Mouse (Mus musculus) MEL (cell line): ENCODE results near the gene Klf13. TPM values are rescaled to one million over a fixed set of nuclear protein-coding genes. Genes with fewer than 3 reads are reported as not detected.

Experiments used
- DNase-seq: peaks from one replicate; pipeline ENCODE4 v3.0.0; 2011; ENCODE audit warnings: low read depth, low spot score
- H3K27ac ChIP-seq: 2 replicates; pipeline ENCODE4 v1.5.1; 2012; ENCODE audit warnings: low read depth, mild to moderate bottlenecking, control low read depth, low read length, moderate library complexity; ENCODE audit not compliant: control insufficient read depth
- H3K27me3 ChIP-seq, 2 experiments: fragments of 150-350 bp in 1 of 2; sonication (generic) in 1 of 2; 2 replicates each; pipeline ENCODE4 v1.6.1; 2012; ENCODE audit warnings: low read length in 2 of 2, mild to moderate bottlenecking in 2 of 2, improper control_type of control experiment in 1 of 2, moderate library complexity in 1 of 2; ENCODE audit not compliant: insufficient read depth in 2 of 2, control insufficient read depth in 1 of 2
- H3K36me3 ChIP-seq, 2 experiments: 2 replicates each; pipeline ENCODE4 v1.6.1; 2012 to 2014; ENCODE audit warnings: low read length in 2 of 2, improper control_type of control experiment in 1 of 2, inconsistent platforms in 1 of 2, mild to moderate bottlenecking in 1 of 2; ENCODE audit not compliant: insufficient read depth in 2 of 2, control insufficient read depth in 1 of 2
- H3K4me1 ChIP-seq, 2 experiments: fragments of 150-350 bp in 1 of 2; sonication (generic) in 1 of 2; 2 replicates each; pipeline ENCODE4 v1.6.1; 2012; ENCODE audit warnings: low read length in 2 of 2, improper control_type of control experiment in 1 of 2, mild to moderate bottlenecking in 1 of 2; ENCODE audit not compliant: insufficient read depth in 2 of 2, control insufficient read depth in 1 of 2
- H3K4me3 ChIP-seq, 2 experiments: fragments of 150-350 bp in 1 of 2; sonication (generic) in 1 of 2; 2 replicates each; pipeline ENCODE4 v1.5.1; 2012; ENCODE audit warnings: low read depth in 2 of 2, low read length in 2 of 2, mild to moderate bottlenecking in 2 of 2, moderate library complexity in 2 of 2, control low read depth in 1 of 2, improper control_type of control experiment in 1 of 2; ENCODE audit not compliant: control insufficient read depth in 1 of 2, insufficient read depth in 1 of 2
- H3K79me2 ChIP-seq: 2 replicates; pipeline ENCODE4 v1.6.1; 2012; ENCODE audit warnings: mild to moderate bottlenecking, low read length, moderate library complexity; ENCODE audit not compliant: control insufficient read depth, poor library complexity, insufficient read depth
- H3K9ac ChIP-seq: 2 replicates; pipeline ENCODE4 v1.6.1; 2012; ENCODE audit warnings: low read depth, mild to moderate bottlenecking, control low read depth, low read length, moderate library complexity; ENCODE audit not compliant: control insufficient read depth, poor library complexity, severe bottlenecking
- H3K9me3 ChIP-seq: fragments of 150-350 bp; sonication (generic); replicated peaks from 2 replicates; pipeline ENCODE4 v1.6.1; 2012; ENCODE audit warnings: mild to moderate bottlenecking, low read length, improper control_type of control experiment, moderate library complexity; ENCODE audit not compliant: insufficient read depth
- BHLHE40 ChIP-seq: IDR thresholded peaks from 2 replicates; pipeline ENCODE4 v1.6.1; 2012; ENCODE audit warnings: low read depth, mild to moderate bottlenecking, inconsistent platforms, low read length, improper control_type of control experiment, borderline replicate concordance
- CHD1 ChIP-seq: IDR thresholded peaks from 2 replicates; pipeline ENCODE4 v1.6.1; 2012; ENCODE audit warnings: low read depth, mild to moderate bottlenecking, inconsistent platforms, low read length, improper control_type of control experiment
- CTCF ChIP-seq, 3 experiments: IDR thresholded peaks in 2 of 3; conservative IDR thresholded peaks in 1 of 3; 2 replicates each; pipeline ENCODE4 v1.5.1; 2011 to 2012; ENCODE audit warnings: low read length in 3 of 3, low read depth in 2 of 3, mild to moderate bottlenecking in 2 of 3, improper control_type of control experiment in 1 of 3, inconsistent platforms in 1 of 3, mixed read lengths in 1 of 3, moderate library complexity in 1 of 3; ENCODE audit not compliant: control insufficient read depth in 1 of 3, insufficient read depth in 1 of 3, poor library complexity in 1 of 3, severe bottlenecking in 1 of 3
- E2F4 ChIP-seq: IDR thresholded peaks from 2 replicates; pipeline ENCODE4 v1.6.1; 2011; ENCODE audit warnings: low read depth, low read length, improper control_type of control experiment, borderline replicate concordance
- ETS1 ChIP-seq: IDR thresholded peaks from 2 replicates; pipeline ENCODE4 v1.6.1; 2012; ENCODE audit warnings: low read depth, mild to moderate bottlenecking, inconsistent platforms, low read length, improper control_type of control experiment, moderate library complexity
- GABPA ChIP-seq: IDR thresholded peaks from 2 replicates; pipeline ENCODE4 v1.6.1; 2012; ENCODE audit warnings: low read depth, mild to moderate bottlenecking, inconsistent platforms, low read length, improper control_type of control experiment, moderate library complexity
- GATA1 ChIP-seq: IDR thresholded peaks from 2 replicates; pipeline ENCODE4 v1.6.1; 2011; ENCODE audit warnings: low read depth, low read length, improper control_type of control experiment
- KAT2A ChIP-seq: conservative IDR thresholded peaks from 2 replicates; pipeline ENCODE4 v1.6.1; 2012; ENCODE audit warnings: low read depth, low read length, improper control_type of control experiment, inconsistent platforms
- MAFK ChIP-seq: IDR thresholded peaks from 2 replicates; pipeline ENCODE4 v1.6.1; 2011; ENCODE audit warnings: low read depth, mild to moderate bottlenecking, low read length, improper control_type of control experiment, borderline replicate concordance
- MAX ChIP-seq: IDR thresholded peaks from 2 replicates; pipeline ENCODE4 v1.6.1; 2011; ENCODE audit warnings: low read length, improper control_type of control experiment
- MEF2A ChIP-seq: IDR thresholded peaks from 2 replicates; pipeline ENCODE4 v1.6.1; 2014; ENCODE audit warnings: low read depth, mild to moderate bottlenecking, inconsistent platforms, low read length, improper control_type of control experiment; ENCODE audit not compliant: poor library complexity, insufficient replicate concordance, severe bottlenecking; ENCODE audit errors: extremely low read depth
- MXI1 ChIP-seq: IDR thresholded peaks from 2 replicates; pipeline ENCODE4 v1.6.1; 2011; ENCODE audit warnings: mild to moderate bottlenecking, low read depth, low read length, improper control_type of control experiment
- MYB ChIP-seq: IDR thresholded peaks from 2 replicates; pipeline ENCODE4 v1.6.1; 2011; ENCODE audit warnings: mild to moderate bottlenecking, low read depth, low read length, improper control_type of control experiment
- MYC ChIP-seq: IDR thresholded peaks from 2 replicates; pipeline ENCODE4 v1.6.1; 2011; ENCODE audit warnings: low read depth, mild to moderate bottlenecking, low read length, improper control_type of control experiment, moderate library complexity
- NRF1 ChIP-seq: IDR thresholded peaks from 2 replicates; pipeline ENCODE4 v1.6.1; 2014; ENCODE audit warnings: low read depth, mild to moderate bottlenecking, inconsistent platforms, low read length, improper control_type of control experiment, moderate library complexity; ENCODE audit not compliant: poor library complexity, insufficient read depth, severe bottlenecking
- POLR2A ChIP-seq, 2 experiments: IDR thresholded peaks; 2 replicates each; pipeline ENCODE4 v1.6.1; 2011 to 2012; ENCODE audit warnings: low read length in 2 of 2, mild to moderate bottlenecking in 2 of 2, control low read depth in 1 of 2, improper control_type of control experiment in 1 of 2, low read depth in 1 of 2, moderate library complexity in 1 of 2; ENCODE audit not compliant: control insufficient read depth in 1 of 2, insufficient read depth in 1 of 2, poor library complexity in 1 of 2
- POLR2AphosphoS2 ChIP-seq: IDR thresholded peaks from 2 replicates; pipeline ENCODE4 v1.6.1; 2011; ENCODE audit warnings: low read length, improper control_type of control experiment
- POLR2AphosphoS5 ChIP-seq: IDR thresholded peaks from 2 replicates; pipeline ENCODE4 v1.6.1; 2012; ENCODE audit warnings: low read depth, borderline replicate concordance, mild to moderate bottlenecking, inconsistent platforms, low read length, moderate library complexity, mixed read lengths
- RAD21 ChIP-seq: IDR thresholded peaks from 2 replicates; pipeline ENCODE4 v1.6.1; 2011; ENCODE audit warnings: mild to moderate bottlenecking, low read depth, low read length, improper control_type of control experiment
- SMC3 ChIP-seq: IDR thresholded peaks from 2 replicates; pipeline ENCODE4 v1.6.1; 2011; ENCODE audit warnings: low read depth, low read length, improper control_type of control experiment
- TAL1 ChIP-seq: IDR thresholded peaks from 2 replicates; pipeline ENCODE4 v1.6.1; 2012; ENCODE audit warnings: mild to moderate bottlenecking, inconsistent platforms, low read length, moderate library complexity, mixed read lengths
- TBP ChIP-seq: IDR thresholded peaks from 2 replicates; pipeline ENCODE4 v1.8.0; 2011; ENCODE audit warnings: low read depth, low read length, improper control_type of control experiment
- TCF12 ChIP-seq: IDR thresholded peaks from 2 replicates; pipeline ENCODE4 v1.6.1; 2014; ENCODE audit warnings: low read depth, mild to moderate bottlenecking, inconsistent platforms, low read length, improper control_type of control experiment, moderate library complexity
- UBTF ChIP-seq: IDR thresholded peaks from 2 replicates; pipeline ENCODE4 v1.6.1; 2012; ENCODE audit warnings: low read depth, mild to moderate bottlenecking, inconsistent platforms, low read length, improper control_type of control experiment, moderate library complexity, borderline replicate concordance; ENCODE audit not compliant: insufficient read depth
- polyA plus RNA-seq, 2 experiments: library from polyadenylated mRNA; stranded (reverse) in 1 of 2; unstranded in 1 of 2; fragments of >175 nt in 1 of 2; fragments of >200 nt in 1 of 2; gene quantifications; 2 replicates each; pipeline versions ENCODE4 v1.2.1 to v1.2.4; 2012; ENCODE audit warnings: low replicate concordance in 2 of 2, low read depth in 1 of 2; ENCODE audit not compliant: insufficient read length in 2 of 2, insufficient read depth in 1 of 2, missing spikeins in 1 of 2
- total RNA-seq: library from RNA; depleted of rRNA; stranded (reverse); fragments of 300-350 nt; gene quantifications from 2 replicates; pipeline ENCODE4 v1.2.3, GENCODE M21; 2012

Klf13 gene
- total and polyA plus RNA-seq, 3 experiments = 21.6 to 118 (median 26.9) TPM

- TF ChIP-seq GABPA (no peak), RAD21 (no peak), MAX (no peak), MYC (0 out of 2 replicates have a peak, but pooled peaks have one; percentile 18), TAL1 (peak; percentile 16), TCF12 (peak; percentile 30; the same call in 1 of the 2 replicates), UBTF (no peak)
Observed at GRCm38 (mm10) chr7:63956138-63956823, 17.6 kb upstream of the Klf13 start (continued).

GRCm38 (mm10) chr7:63955440-63955839, 16.7 kb upstream of the Klf13 start:
- no peak for DNase-seq
- Histone ChIP-seq H3K4me3 (no peak overlapping the region), H3K4me1 (peaks cover 17 to 39% of the 10 kb centered on the region in 2 experiments; a peak in 3 of 4 replicates), H3K27ac (no peak overlapping the region), H3K27me3 (no peaks in the 10 kb centered on the region), H3K9me3 (no peaks in the 10 kb centered on the region)
- TF ChIP-seq GABPA (no peak), POLR2AphosphoS5 (no peak), MYB (no peak), UBTF (no peak)
- TF ChIP-seq, all 39 proteins: peak for 0
- no peaks in the 10 kb centered on the region for H3K79me2 ChIP-seq
- H3K9ac ChIP-seq = no peak overlapping the region
- peaks cover 0 to 16% of the 10 kb centered on the region in 2 experiments; a peak in 2 of 4 replicates for H3K36me3 ChIP-seq

- peak; percentile 67 for DNase-seq
- H3K27ac ChIP-seq = peak overlapping the region; percentile 66
- H3K9me3 ChIP-seq = no peaks in the 10 kb centered on the region
- H3K9ac ChIP-seq = 0 out of 2 replicates have a peak overlapping the region, but pooled peaks have one; percentile 9
- peaks cover 21 to 48% of the 10 kb centered on the region in 2 experiments for H3K4me1 ChIP-seq
- peaks cover 0 to 22% of the 10 kb centered on the region in 2 experiments; a peak in 2 of 4 replicates for H3K36me3 ChIP-seq
- no peak overlapping the region for H3K4me3 ChIP-seq
- no peaks in the 10 kb centered on the region for H3K79me2 ChIP-seq
- H3K27me3 ChIP-seq = no peaks in the 10 kb centered on the region
- TF ChIP-seq UBTF (no peak), CHD1 (0 out of 2 replicates have a peak, but pooled peaks have one; percentile 4), MAFK (no peak), POLR2AphosphoS2 (no peak), GATA1 (peak; percentile 78), RAD21 (no peak), CTCF (IDR thresholded peaks at IDR 0.05 in 2 of 3, conservative IDR thresholded peaks at IDR 0.05 in 1 of 3; ENCODE audit: control insufficient read depth in 1 of 3, insufficient read depth in 1 of 3, low read depth in 2 of 3, low read length in 3 of 3, poor library complexity in 1 of 3, severe bottlenecking in 1 of 3) (no peak), MAX (peak; percentile 50), NRF1 (no peak), BHLHE40 (no peak), POLR2A (IDR thresholded peaks at IDR 0.05; ENCODE audit: control insufficient read depth in 1 of 2, insufficient read depth in 1 of 2, low read depth in 1 of 2, low read length in 2 of 2, poor library complexity in 1 of 2) (no peak), ETS1 (peak; percentile 50; the same call in 1 of the 2 replicates), TAL1 (no peak), KAT2A (no peak), TBP (peak; percentile 21; the same call in 1 of the 2 replicates), MYC (no peak), E2F4 (no peak), MYB (no peak), MEF2A (no peak), SMC3 (no peak), GABPA (no peak), MXI1 (no peak)
Observed at GRCm38 (mm10) chr7:63952077-63952898, 13.6 kb upstream of the Klf13 start.
